Mouse (Mus musculus) testis, postnatal 14 days (tissue): ENCODE results near the gene Cyb5r4.
A peak's percentile ranks its signal among the peaks of the same experiment; 100 is the strongest.
"Not testable (repeated sequence)": the region's sequence is repeated elsewhere in the genome, so short reads cannot be mapped to it uniquely, and the experiment has no call there.

Experiments
- DNase-seq: peaks from one replicate; pipeline ENCODE4 v3.0.0; 2021; ENCODE audit warnings: low spot score

Gene Cyb5r4

GRCm38 (mm10) chr9:87021778-87022523 is at the start of gene Cyb5r4:
TSS of gene Cyb5r4 (plus strand) at chr9:87022014.
- DNase-seq = peak; percentile 95

- not testable (repeated sequence) for DNase-seq
Measured at GRCm38 (mm10) chr9:86972471-86972870, 49.3 kb upstream of the Cyb5r4 start.

- DNase-seq = no peak
Measured at GRCm38 (mm10) chr9:86973562-86973961, 48.3 kb upstream of the Cyb5r4 start.

- no peak for DNase-seq
Measured at GRCm38 (mm10) chr9:86976896-86977295, 44.9 kb upstream of the Cyb5r4 start.

- no peak for DNase-seq
Measured at GRCm38 (mm10) chr9:86978257-86978907, 43.4 kb upstream of the Cyb5r4 start.

- no peak for DNase-seq
Measured at GRCm38 (mm10) chr9:86980048-86980447, 41.8 kb upstream of the Cyb5r4 start.

- DNase-seq = no peak
Measured at GRCm38 (mm10) chr9:86980942-86981341, 40.9 kb upstream of the Cyb5r4 start.

GRCm38 (mm10) chr9:86981551-86981950 is 40.3 kb upstream of the Cyb5r4 start:
- no peak for DNase-seq

GRCm38 (mm10) chr9:86984583-86984982 is 37.2 kb upstream of the Cyb5r4 start:
- no peak for DNase-seq

GRCm38 (mm10) chr9:86985105-86985504 is 36.7 kb upstream of the Cyb5r4 start:
- DNase-seq = no peak

GRCm38 (mm10) chr9:86986703-86987296 is 35.0 kb upstream of the Cyb5r4 start:
- no peak for DNase-seq

GRCm38 (mm10) chr9:86989822-86990221 is 32.0 kb upstream of the Cyb5r4 start:
- DNase-seq = no peak

GRCm38 (mm10) chr9:86991758-86992157 is 30.1 kb upstream of the Cyb5r4 start:
- no peak for DNase-seq

GRCm38 (mm10) chr9:86997046-86997691 is 24.6 kb upstream of the Cyb5r4 start:
- no peak for DNase-seq

GRCm38 (mm10) chr9:86999956-87000582 is 21.7 kb upstream of the Cyb5r4 start:
- DNase-seq = no peak

GRCm38 (mm10) chr9:87004701-87005434 is 16.9 kb upstream of the Cyb5r4 start:
- DNase-seq = no peak

- no peak for DNase-seq
Measured at GRCm38 (mm10) chr9:87005435-87005779, 16.4 kb upstream of the Cyb5r4 start.

GRCm38 (mm10) chr9:87008507-87008906 is 13.3 kb upstream of the Cyb5r4 start:
- DNase-seq = no peak

- DNase-seq = no peak
Measured at GRCm38 (mm10) chr9:87008919-87009318, 12.9 kb upstream of the Cyb5r4 start.

- peak; percentile 10 for DNase-seq
Measured at GRCm38 (mm10) chr9:87015288-87015937, 6.4 kb upstream of the Cyb5r4 start, which contains the start of gene Ripply2. TSS of gene Ripply2 (plus strand) at chr9:87015537.

GRCm38 (mm10) chr9:87015938-87016294 is 5.9 kb upstream of the Cyb5r4 start:
- DNase-seq = no peak
